Mouse (Mus musculus) forebrain, embryonic 10.5 days (tissue): ENCODE data around the gene Slc38a5. TPM values are rescaled to one million over a fixed set of nuclear protein-coding genes. Genes with fewer than 3 reads are reported as not detected.

Source experiments
- DNase-seq: peaks from one replicate; pipeline ENCODE4 v3.0.0-alpha.2; 2017; ENCODE audit warnings: low spot score; ENCODE audit errors: extremely low spot score
- H3K27ac ChIP-seq: fragments of 300-500 bp; sonication (generic); 2 replicates; pipeline ENCODE4 v1.5.1; 2016; ENCODE audit warnings: mild to moderate bottlenecking
- H3K27me3 ChIP-seq: fragments of 300-500 bp; sonication (generic); 2 replicates; pipeline ENCODE4 v1.6.1; 2016; ENCODE audit warnings: mild to moderate bottlenecking; ENCODE audit not compliant: poor library complexity, severe bottlenecking
- H3K36me3 ChIP-seq: fragments of 300-500 bp; sonication (generic); replicated peaks from 2 replicates; pipeline ENCODE4 v1.6.1; 2016; ENCODE audit warnings: mild to moderate bottlenecking, moderate library complexity
- H3K4me1 ChIP-seq: fragments of 300-500 bp; sonication (generic); 2 replicates; pipeline ENCODE4 v1.6.1; 2016
- H3K4me3 ChIP-seq: fragments of 300-500 bp; sonication (generic); 2 replicates; pipeline ENCODE4 v1.5.1; 2016; ENCODE audit warnings: mild to moderate bottlenecking, moderate library complexity
- H3K9me3 ChIP-seq: fragments of 300-500 bp; sonication (generic); 2 replicates; pipeline ENCODE4 v1.6.1; 2016; ENCODE audit warnings: mild to moderate bottlenecking, moderate library complexity
- WGBS: fragments of 180-500 bp; shearing (Covaris S2); methylation state at CpG from one replicate; pipeline ENCODE4 v1.1.7; 2016; 5-methylcytosine and 5-hydroxymethylcytosine counted together
- polyA plus RNA-seq: library from polyadenylated mRNA; unstranded; fragments of >200 nt; fragmentation: Nextera tagmentation; extraction: Ambion mirVana; gene quantifications from 2 replicates; pipeline ENCODE4 v1.2.1, GENCODE M21; 2016

The Slc38a5 gene
- 6.0 and 7.5 TPM in 2 replicates for polyA plus RNA-seq

DNA sequence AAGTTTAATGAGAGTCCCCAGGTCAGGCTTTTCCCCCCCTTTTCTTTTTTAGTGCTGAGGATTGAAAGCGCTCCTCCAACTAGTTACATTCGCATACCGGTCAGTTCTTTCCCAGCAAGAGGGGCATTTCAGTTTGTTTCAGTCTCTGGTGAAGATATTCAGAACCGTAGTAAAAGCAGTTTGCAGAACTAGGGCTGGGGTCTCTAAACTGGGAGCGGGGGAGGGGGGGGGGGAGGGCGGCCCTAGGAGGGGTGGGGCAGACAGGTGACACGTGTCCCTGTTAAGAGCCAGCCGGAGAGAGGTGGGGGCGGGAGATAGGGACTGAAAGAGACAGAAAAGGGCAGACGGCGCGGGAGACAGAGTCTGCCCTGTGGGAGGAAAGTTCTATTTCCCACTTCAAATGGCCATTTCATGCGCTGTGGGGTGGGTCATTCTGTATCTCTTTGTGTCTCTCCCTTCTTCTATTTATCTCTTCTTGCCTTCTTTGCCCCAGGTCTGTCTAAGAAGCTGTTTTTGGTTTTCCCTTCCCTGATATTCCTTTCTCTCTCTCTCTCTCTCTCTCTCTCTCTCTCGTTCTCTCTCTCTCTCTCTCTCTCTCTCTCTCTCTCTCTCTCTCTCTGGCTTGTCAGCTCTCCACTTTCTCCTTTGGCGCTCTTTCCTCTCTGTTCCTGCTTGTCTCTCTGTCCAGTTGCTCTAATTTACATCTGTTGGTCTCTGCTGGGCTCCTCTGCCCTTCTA is at the start of gene Slc38a5:
Gene Slc38a5 (plus strand): TSS at position 51 of the 738 bp plus-strand sequence.
- peaks cover 24% of the 10 kb centered on the region for H3K27me3 ChIP-seq
- DNase-seq, result peak; percentile 16
- peak within 1 kb of the TSS; percentile 34 for H3K4me3 ChIP-seq
- no peak within 1 kb of the TSS for H3K27ac ChIP-seq
- H3K4me1 ChIP-seq, result 0 out of 2 replicates have a peak, but pooled peaks cover 2% of the 10 kb centered on the region
- H3K36me3 ChIP-seq, result no peaks in the 10 kb centered on the region
- peaks cover 3% of the 10 kb centered on the region for H3K9me3 ChIP-seq
- 20% methylated on average over 13 of the region's 15 CpGs for WGBS

- H3K27ac ChIP-seq, result no peak overlapping the region
- DNase-seq, result no peak
- 86% methylated on average over 3 of the region's 3 CpGs for WGBS
- H3K4me3 ChIP-seq, result no peak overlapping the region
- H3K36me3 ChIP-seq, result no peaks in the 10 kb centered on the region
- H3K9me3 ChIP-seq, result no peaks in the 10 kb centered on the region
- H3K27me3 ChIP-seq, result peaks cover 15% of the 10 kb centered on the region
- H3K4me1 ChIP-seq, result no peaks in the 10 kb centered on the region
Measured at GRCm38 (mm10) chrX:8222296-8222677, 48.6 kb upstream of the Slc38a5 start.

DNA sequence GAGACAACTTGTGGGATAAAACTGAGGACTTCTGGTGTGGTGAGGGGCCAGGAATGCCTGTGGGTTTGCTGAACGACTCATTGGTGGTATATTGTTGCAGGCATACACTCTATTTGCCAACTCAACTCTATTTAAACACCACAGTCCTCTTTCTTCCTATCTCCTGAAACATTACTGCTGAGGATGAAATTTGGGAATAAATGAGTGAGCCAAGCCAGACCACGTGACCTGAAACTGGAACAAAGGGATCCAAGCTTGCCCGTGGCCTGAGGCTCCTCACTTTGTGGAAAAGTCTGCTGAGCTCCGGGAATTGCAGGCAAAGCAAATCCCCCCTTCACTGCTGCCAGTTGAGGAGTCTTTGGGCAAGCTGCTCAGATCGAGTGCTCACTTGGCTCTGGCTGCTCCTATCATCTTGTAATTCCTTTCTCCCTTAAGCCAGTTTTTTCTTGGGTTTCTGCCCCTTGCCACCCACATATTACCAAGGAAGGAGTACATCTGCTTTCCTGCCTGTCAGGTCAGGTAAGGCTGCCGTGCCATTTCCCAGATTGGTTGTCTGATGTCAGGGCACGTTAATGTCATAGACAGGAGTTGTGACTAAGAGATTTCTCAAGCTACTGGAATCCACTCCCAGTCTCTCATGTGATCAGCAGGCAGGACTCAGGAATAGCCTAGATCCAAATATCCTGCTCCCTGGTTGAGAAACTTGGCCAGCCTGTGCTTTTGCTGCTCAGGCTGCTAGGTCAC is 48.1 kb upstream of the Slc38a5 start:
- H3K36me3 ChIP-seq, result no peaks in the 10 kb centered on the region
- no peak for DNase-seq
- H3K4me3 ChIP-seq, result no peak overlapping the region
- peaks cover 15% of the 10 kb centered on the region for H3K27me3 ChIP-seq
- H3K4me1 ChIP-seq, result no peaks in the 10 kb centered on the region
- H3K27ac ChIP-seq, result no peak overlapping the region
- no peaks in the 10 kb centered on the region for H3K9me3 ChIP-seq
- 54% methylated on average over 7 of the region's 7 CpGs for WGBS

- Histone ChIP-seq H3K9me3 (no peaks in the 10 kb centered on the region), H3K27me3 (peaks cover 9% of the 10 kb centered on the region)
- no peak for DNase-seq
Measured at GRCm38 (mm10) chrX:8223473-8223872, 47.5 kb upstream of the Slc38a5 start.

DNA sequence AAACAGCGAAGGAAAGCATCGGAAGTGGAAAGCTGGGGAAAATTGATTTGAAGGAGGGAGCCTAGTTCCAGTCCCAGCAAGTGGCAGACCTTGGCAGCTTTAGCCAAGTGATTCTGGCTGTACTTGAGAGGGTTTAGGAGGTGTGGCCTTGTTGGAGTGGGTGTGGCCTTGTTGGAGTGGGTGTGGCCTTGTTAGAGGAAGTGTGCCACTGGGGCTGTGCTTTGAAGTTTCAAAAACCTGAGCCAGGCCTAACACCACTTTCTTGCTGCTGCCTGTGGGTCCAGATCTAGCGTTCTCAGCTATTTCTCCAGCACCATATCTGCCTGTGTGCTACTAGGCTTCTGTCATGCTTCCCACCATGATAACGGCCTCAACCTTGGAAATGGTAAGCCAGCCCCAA is 40.7 kb upstream of the Slc38a5 start:
- no peak for DNase-seq
- H3K9me3 ChIP-seq, result no peaks in the 10 kb centered on the region
- H3K27ac ChIP-seq, result no peak overlapping the region
- no peaks in the 10 kb centered on the region for H3K4me1 ChIP-seq
- no peaks in the 10 kb centered on the region for H3K27me3 ChIP-seq
- 71% methylated on average over 4 of the region's 4 CpGs for WGBS
- no peak overlapping the region for H3K4me3 ChIP-seq
- no peaks in the 10 kb centered on the region for H3K36me3 ChIP-seq

More at GRCm38 (mm10) chrX:8223473-8223872, 47.5 kb upstream of the Slc38a5 start:
- H3K4me1 ChIP-seq, result no peaks in the 10 kb centered on the region
- no peaks in the 10 kb centered on the region for H3K36me3 ChIP-seq
- H3K27ac ChIP-seq, result no peak overlapping the region
- 94% methylated on average over 7 of the region's 7 CpGs for WGBS
- no peak overlapping the region for H3K4me3 ChIP-seq

DNA sequence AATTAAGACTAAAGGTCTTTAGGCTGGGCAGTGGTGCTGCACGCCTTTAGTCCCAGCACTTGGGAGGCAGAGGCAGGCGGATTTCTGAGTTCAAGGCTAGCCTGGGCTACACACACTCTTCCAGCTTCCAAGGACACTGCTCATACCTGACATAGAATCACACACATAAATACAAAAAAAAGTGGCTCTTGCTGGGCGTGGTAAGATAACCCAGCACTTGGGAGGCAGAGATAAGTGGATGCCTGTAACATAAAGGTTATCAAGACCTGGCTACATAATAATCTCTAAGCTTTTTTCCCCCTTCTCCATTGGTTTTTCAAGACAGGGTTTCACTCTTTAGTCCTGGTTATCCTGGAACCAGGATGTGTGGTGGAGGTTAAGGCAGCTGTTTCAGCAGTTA is 37.3 kb upstream of the Slc38a5 start:
- Histone ChIP-seq H3K4me1 (no peaks in the 10 kb centered on the region), H3K9me3 (no peaks in the 10 kb centered on the region), H3K36me3 (no peaks in the 10 kb centered on the region), H3K27me3 (no peaks in the 10 kb centered on the region), H3K27ac (no peak overlapping the region), H3K4me3 (no peak overlapping the region)
- DNase-seq, result no peak
- 71% methylated on average over 3 of the region's 3 CpGs for WGBS

- 86% methylated on average over 2 of the region's 2 CpGs for WGBS
- H3K36me3 ChIP-seq, result peaks cover 4% of the 10 kb centered on the region; the same call in 1 of the 2 replicates
- no peaks in the 10 kb centered on the region for H3K4me1 ChIP-seq
- H3K27ac ChIP-seq, result no peak overlapping the region
- H3K27me3 ChIP-seq, result no peaks in the 10 kb centered on the region
- DNase-seq, result no peak
- no peaks in the 10 kb centered on the region for H3K9me3 ChIP-seq
- H3K4me3 ChIP-seq, result no peak overlapping the region
Measured at GRCm38 (mm10) chrX:8236704-8237103, 34.2 kb upstream of the Slc38a5 start.

DNA sequence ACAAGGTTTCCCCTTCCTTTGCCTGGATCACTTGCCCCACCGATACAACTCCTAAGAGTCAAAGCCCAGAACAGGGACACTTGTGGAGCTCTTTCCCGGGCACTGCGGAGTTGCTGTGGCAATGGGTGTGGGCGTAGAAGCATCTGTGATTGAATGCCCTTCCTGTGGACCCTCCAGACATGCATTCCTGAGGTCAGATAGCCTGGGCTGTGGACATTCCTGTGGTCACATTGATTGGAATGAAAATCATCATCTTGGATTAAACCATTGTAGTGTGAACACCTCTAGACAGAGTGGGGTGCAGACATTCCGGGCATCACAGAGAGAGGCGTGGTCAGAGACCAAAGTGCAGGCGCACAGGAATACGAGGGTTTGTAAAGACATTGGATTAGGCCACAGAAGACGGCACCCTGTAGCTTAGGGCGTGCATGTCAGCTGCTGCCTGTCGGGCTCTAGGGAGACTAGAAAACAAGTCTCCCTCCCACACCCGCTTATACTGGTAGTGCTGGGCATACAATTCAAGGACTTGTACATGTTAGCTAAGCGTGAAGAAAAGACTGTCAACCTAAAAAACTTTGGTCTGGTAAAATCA is 32.0 kb upstream of the Slc38a5 start:
- Histone ChIP-seq H3K4me3 (no peak overlapping the region), H3K36me3 (peaks cover 6% of the 10 kb centered on the region; the same call in 1 of the 2 replicates), H3K9me3 (no peaks in the 10 kb centered on the region), H3K27ac (no peak overlapping the region), H3K27me3 (no peaks in the 10 kb centered on the region), H3K4me1 (no peaks in the 10 kb centered on the region)
- DNase-seq, result no peak
- WGBS, result 78% methylated on average over 13 of the region's 13 CpGs

DNA sequence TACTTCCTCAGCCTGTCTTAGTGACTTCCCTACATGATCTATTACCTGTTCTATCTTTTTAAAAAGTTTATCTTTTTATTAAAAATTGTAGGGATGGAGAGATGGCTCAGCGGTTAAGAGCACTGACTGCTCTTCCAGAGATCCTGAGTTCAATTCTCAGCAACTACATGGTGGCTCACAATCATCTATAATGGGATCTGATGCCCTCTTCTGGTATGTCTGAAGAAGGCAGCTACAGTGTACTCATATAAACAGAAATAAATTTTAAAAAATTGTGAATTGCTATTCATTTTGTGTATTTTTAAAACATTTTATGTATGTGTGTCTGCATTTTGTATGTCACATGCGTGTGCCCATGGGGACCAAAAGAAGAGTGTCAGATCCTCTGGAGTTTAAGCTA is 23.3 kb upstream of the Slc38a5 start:
- 80% methylated on average over 2 of the region's 2 CpGs for WGBS
- H3K4me1 ChIP-seq, result peaks cover 10% of the 10 kb centered on the region
- H3K27ac ChIP-seq, result no peak overlapping the region
- H3K36me3 ChIP-seq, result peaks cover 20% of the 10 kb centered on the region
- H3K4me3 ChIP-seq, result no peak overlapping the region
- no peaks in the 10 kb centered on the region for H3K27me3 ChIP-seq
- DNase-seq, result no peak
- H3K9me3 ChIP-seq, result no peaks in the 10 kb centered on the region; the same call in 1 of the 2 replicates

GRCm38 (mm10) chrX:8248542-8249120 is 22.3 kb upstream of the Slc38a5 start:
- no peak overlapping the region for H3K4me3 ChIP-seq
- no peak for DNase-seq
- H3K27ac ChIP-seq, result no peak overlapping the region
- peaks cover 10% of the 10 kb centered on the region for H3K4me1 ChIP-seq
- no peaks in the 10 kb centered on the region; the same call in 1 of the 2 replicates for H3K9me3 ChIP-seq
- WGBS, result 90% methylated on average over 8 of the region's 8 CpGs
- peaks cover 20% of the 10 kb centered on the region for H3K36me3 ChIP-seq
- no peaks in the 10 kb centered on the region for H3K27me3 ChIP-seq

DNA sequence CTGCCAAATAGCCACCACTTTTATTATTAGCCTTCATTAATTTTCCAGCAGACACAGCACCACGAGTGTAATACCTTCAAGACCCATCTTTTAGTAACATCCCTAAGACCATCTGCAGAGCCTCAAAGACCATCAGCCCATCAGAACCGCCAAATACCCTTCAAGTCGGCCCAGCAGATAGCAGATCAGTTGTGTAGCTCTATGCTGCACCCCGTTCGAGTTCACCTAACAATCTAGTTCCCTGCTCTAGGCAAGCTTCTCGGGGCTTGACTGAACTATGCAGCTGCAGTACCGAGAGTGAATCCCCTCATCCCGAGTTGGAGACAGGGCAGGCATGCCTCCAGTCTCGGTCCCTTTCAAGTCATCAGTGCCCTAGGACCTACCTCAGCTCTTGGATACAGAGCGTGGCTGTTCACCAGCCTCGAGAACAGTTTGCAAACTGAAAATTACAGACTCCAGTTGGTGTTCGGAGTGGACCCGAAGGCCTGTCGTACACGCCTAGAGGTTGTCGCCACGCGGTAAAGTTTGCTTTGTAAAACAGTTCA is 19.1 kb upstream of the Slc38a5 start:
- peaks cover 2% of the 10 kb centered on the region; the same call in 1 of the 2 replicates for H3K36me3 ChIP-seq
- 26% methylated on average over 18 of the region's 18 CpGs for WGBS
- H3K27me3 ChIP-seq, result no peaks in the 10 kb centered on the region
- peak overlapping the region; percentile 63 for H3K4me3 ChIP-seq
- H3K27ac ChIP-seq, result peak overlapping the region; percentile 93
- peaks cover 10% of the 10 kb centered on the region for H3K4me1 ChIP-seq
- no peak for DNase-seq
- H3K9me3 ChIP-seq, result no peaks in the 10 kb centered on the region; the same call in 1 of the 2 replicates
